Mouse (Mus musculus): ENCODE results near the gene Hoxd12. TPM values are rescaled to one million over a fixed set of nuclear protein-coding genes. Genes with fewer than 3 reads are reported as not detected.

The Hoxd12 gene
- polyA plus RNA-seq, 1 experiment, result not detected

- no peak overlapping the region for H3K27ac ChIP-seq (replicated peaks; ENCODE audit: low read depth, low read length)
- 0 out of 2 replicates have a peak, but pooled peaks cover 5% of the 10 kb centered on the region for H3K4me1 ChIP-seq (ENCODE audit: control insufficient read depth, insufficient read depth, insufficient read length, low read length)
- no peak overlapping the region for H3K4me3 ChIP-seq (ENCODE audit: insufficient read depth, low read depth, low read length)
Observed at GRCm38 (mm10) chr2:74695383-74695782, 20.6 kb downstream of the Hoxd12 start.

- Histone ChIP-seq H3K4me3 (ENCODE audit: insufficient read depth, low read depth, low read length) (no peak overlapping the region), H3K4me1 (ENCODE audit: control insufficient read depth, insufficient read depth, insufficient read length, low read length) (0 out of 2 replicates have a peak, but pooled peaks cover 5% of the 10 kb centered on the region), H3K27ac (replicated peaks; ENCODE audit: low read depth, low read length) (no peak overlapping the region)
Observed at GRCm38 (mm10) chr2:74695813-74696430, 21.1 kb downstream of the Hoxd12 start.

GRCm38 (mm10) chr2:74696442-74697335 is 21.9 kb downstream of the Hoxd12 start:
- Histone ChIP-seq H3K4me1 (ENCODE audit: control insufficient read depth, insufficient read depth, insufficient read length, low read length) (0 out of 2 replicates have a peak, but pooled peaks cover 5% of the 10 kb centered on the region), H3K4me3 (ENCODE audit: insufficient read depth, low read depth, low read length) (no peak overlapping the region), H3K27ac (replicated peaks; ENCODE audit: low read depth, low read length) (no peak overlapping the region)

- H3K4me1 ChIP-seq (ENCODE audit: control insufficient read depth, insufficient read depth, insufficient read length, low read length), result no peaks in the 10 kb centered on the region
- peak within 1 kb of the TSS; percentile 68 for H3K27ac ChIP-seq (replicated peaks; ENCODE audit: low read depth, low read length)
- peak within 1 kb of the TSS; percentile 93 for H3K4me3 ChIP-seq (ENCODE audit: insufficient read depth, low read depth, low read length)
Observed at GRCm38 (mm10) chr2:74697567-74698121, 22.8 kb downstream of the Hoxd12 start, which contains the start of gene Hoxd9. Gene Hoxd9, plus strand, starts transcription at chr2:74697727.

- H3K4me1 ChIP-seq (ENCODE audit: control insufficient read depth, insufficient read depth, insufficient read length, low read length), result no peaks in the 10 kb centered on the region
- peak overlapping the region; percentile 68 for H3K27ac ChIP-seq (replicated peaks; ENCODE audit: low read depth, low read length)
- peak overlapping the region; percentile 93 for H3K4me3 ChIP-seq (ENCODE audit: insufficient read depth, low read depth, low read length)
Observed at GRCm38 (mm10) chr2:74698201-74699052, 23.6 kb downstream of the Hoxd12 start.

- H3K27ac ChIP-seq (replicated peaks; ENCODE audit: low read depth, low read length), result no peak overlapping the region
Observed at GRCm38 (mm10) chr2:74699053-74699430, 24.2 kb downstream of the Hoxd12 start.

GRCm38 (mm10) chr2:74699664-74700545 is 25.1 kb downstream of the Hoxd12 start:
- H3K4me1 ChIP-seq (ENCODE audit: control insufficient read depth, insufficient read depth, insufficient read length, low read length), result no peaks in the 10 kb centered on the region
- H3K27ac ChIP-seq (replicated peaks; ENCODE audit: low read depth, low read length), result no peak overlapping the region
- H3K4me3 ChIP-seq (ENCODE audit: insufficient read depth, low read depth, low read length), result no peak overlapping the region

More at GRCm38 (mm10) chr2:74699053-74699430, 24.2 kb downstream of the Hoxd12 start:
- H3K4me1 ChIP-seq (ENCODE audit: control insufficient read depth, insufficient read depth, insufficient read length, low read length), result no peaks in the 10 kb centered on the region
- H3K4me3 ChIP-seq (ENCODE audit: insufficient read depth, low read depth, low read length), result peak overlapping the region; percentile 93

GRCm38 (mm10) chr2:74700546-74701112 is 25.8 kb downstream of the Hoxd12 start:
- Histone ChIP-seq H3K4me1 (ENCODE audit: control insufficient read depth, insufficient read depth, insufficient read length, low read length) (no peaks in the 10 kb centered on the region), H3K4me3 (ENCODE audit: insufficient read depth, low read depth, low read length) (no peak overlapping the region), H3K27ac (replicated peaks; ENCODE audit: low read depth, low read length) (no peak overlapping the region)

GRCm38 (mm10) chr2:74701949-74702819 is 27.4 kb downstream of the Hoxd12 start:
- Histone ChIP-seq H3K27ac (replicated peaks; ENCODE audit: low read depth, low read length) (no peak overlapping the region), H3K4me3 (ENCODE audit: insufficient read depth, low read depth, low read length) (no peak overlapping the region), H3K4me1 (ENCODE audit: control insufficient read depth, insufficient read depth, insufficient read length, low read length) (no peaks in the 10 kb centered on the region)

GRCm38 (mm10) chr2:74702820-74703219 is 28.0 kb downstream of the Hoxd12 start:
- H3K27ac ChIP-seq (replicated peaks; ENCODE audit: low read depth, low read length), result no peak overlapping the region
- no peak overlapping the region for H3K4me3 ChIP-seq (ENCODE audit: insufficient read depth, low read depth, low read length)
- peaks cover 2% of the 10 kb centered on the region; the same call in 1 of the 2 replicates for H3K4me1 ChIP-seq (ENCODE audit: control insufficient read depth, insufficient read depth, insufficient read length, low read length)

- Histone ChIP-seq H3K4me3 (ENCODE audit: insufficient read depth, low read depth, low read length) (no peak overlapping the region), H3K4me1 (ENCODE audit: control insufficient read depth, insufficient read depth, insufficient read length, low read length) (peaks cover 2% of the 10 kb centered on the region; the same call in 1 of the 2 replicates), H3K27ac (replicated peaks; ENCODE audit: low read depth, low read length) (no peak overlapping the region)
Observed at GRCm38 (mm10) chr2:74703317-74703716, 28.5 kb downstream of the Hoxd12 start.

- Histone ChIP-seq H3K4me1 (ENCODE audit: control insufficient read depth, insufficient read depth, insufficient read length, low read length) (peaks cover 2% of the 10 kb centered on the region; the same call in 1 of the 2 replicates), H3K27ac (replicated peaks; ENCODE audit: low read depth, low read length) (no peak overlapping the region), H3K4me3 (ENCODE audit: insufficient read depth, low read depth, low read length) (peak overlapping the region; percentile 79; the same call in 1 of the 2 replicates)
Observed at GRCm38 (mm10) chr2:74703720-74704392, 29.0 kb downstream of the Hoxd12 start.

Measured in brown adipose tissue, adult 24 weeks (tissue).